Mouse (Mus musculus): ENCODE data around the gene Hmgcl.
"Not testable (repeated sequence)": the region's sequence is repeated elsewhere in the genome, so short reads cannot be mapped to it uniquely, and the experiment has no call there.

Hmgcl gene

DNA sequence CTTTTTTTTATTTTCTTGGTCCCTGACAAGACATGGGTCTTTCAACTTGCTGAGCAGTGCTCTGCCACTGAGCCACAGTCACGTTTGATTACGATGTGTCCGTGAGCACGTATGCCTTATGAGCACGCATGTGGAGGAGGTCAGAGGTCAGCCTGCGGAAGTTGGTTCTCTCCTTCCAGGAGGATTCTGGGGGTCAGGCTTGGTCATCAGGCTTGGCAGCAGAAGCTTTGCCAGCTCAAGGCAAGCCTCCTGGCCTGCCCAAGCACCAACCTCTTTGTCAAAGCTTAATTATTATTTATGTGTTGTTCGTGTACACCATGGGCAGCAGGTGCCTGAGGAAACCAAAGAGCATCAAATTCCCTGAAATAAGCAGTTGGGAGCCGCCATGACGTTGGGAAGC is 17.9 kb upstream of the Hmgcl start:
- DNase-seq, result no peak

GRCm38 (mm10) chr4:135929405-135929804 is 16.8 kb upstream of the Hmgcl start:
- no peak for DNase-seq

DNA sequence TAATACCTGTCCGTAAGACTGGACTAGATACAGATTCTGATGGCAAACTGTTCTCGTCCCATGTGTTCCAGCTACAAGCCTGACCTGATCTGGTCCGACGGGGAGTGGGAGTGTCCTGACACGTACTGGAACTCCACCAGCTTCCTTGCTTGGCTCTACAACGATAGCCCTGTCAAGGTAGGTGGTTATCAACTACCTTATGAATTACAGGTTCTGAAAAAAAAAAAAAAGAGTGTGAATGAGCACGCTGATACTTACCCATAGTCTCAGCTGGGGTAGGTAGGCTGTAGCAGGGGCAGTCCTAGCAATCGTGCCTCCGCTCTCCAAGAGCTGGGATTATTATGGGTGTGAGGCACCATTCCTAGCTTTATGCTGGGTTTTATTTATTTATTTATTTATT is 16.4 kb upstream of the Hmgcl start:
- no peak for DNase-seq

GRCm38 (mm10) chr4:135930239-135930638 is 16.0 kb upstream of the Hmgcl start:
- no peak for DNase-seq

DNA sequence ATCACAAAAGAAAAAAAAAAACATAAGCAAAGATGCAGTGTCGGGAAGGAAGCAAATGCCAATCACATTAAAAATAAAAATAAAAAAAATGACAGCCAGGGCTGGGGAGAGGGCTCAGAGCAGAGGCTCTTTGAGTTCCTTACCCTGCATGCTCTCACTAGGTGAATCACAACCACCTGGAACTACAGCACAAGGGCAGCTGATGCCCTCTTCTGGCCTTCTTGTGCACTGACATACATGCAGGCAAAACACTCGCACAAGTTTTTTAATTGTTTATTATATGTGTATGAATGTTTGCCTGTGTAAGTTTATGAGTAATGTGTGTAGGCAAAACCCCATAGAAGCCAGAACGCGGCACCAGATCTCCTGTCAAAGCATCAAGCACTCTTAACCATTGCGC is 14.4 kb upstream of the Hmgcl start:
- no peak for DNase-seq

- DNase-seq, result no peak
Measured at GRCm38 (mm10) chr4:135934708-135935500, 11.3 kb upstream of the Hmgcl start.

- no peak for DNase-seq
Measured at GRCm38 (mm10) chr4:135935502-135935901, 10.7 kb upstream of the Hmgcl start.

- no peak for DNase-seq
Measured at GRCm38 (mm10) chr4:135938858-135939257, 7.4 kb upstream of the Hmgcl start.

GRCm38 (mm10) chr4:135941026-135941425 is 5.2 kb upstream of the Hmgcl start:
- not testable (repeated sequence) for DNase-seq

GRCm38 (mm10) chr4:135942193-135942592 is 4.1 kb upstream of the Hmgcl start:
- DNase-seq, result no peak

- DNase-seq, result no peak
Measured at GRCm38 (mm10) chr4:135943389-135943788, 2.9 kb upstream of the Hmgcl start.

DNA sequence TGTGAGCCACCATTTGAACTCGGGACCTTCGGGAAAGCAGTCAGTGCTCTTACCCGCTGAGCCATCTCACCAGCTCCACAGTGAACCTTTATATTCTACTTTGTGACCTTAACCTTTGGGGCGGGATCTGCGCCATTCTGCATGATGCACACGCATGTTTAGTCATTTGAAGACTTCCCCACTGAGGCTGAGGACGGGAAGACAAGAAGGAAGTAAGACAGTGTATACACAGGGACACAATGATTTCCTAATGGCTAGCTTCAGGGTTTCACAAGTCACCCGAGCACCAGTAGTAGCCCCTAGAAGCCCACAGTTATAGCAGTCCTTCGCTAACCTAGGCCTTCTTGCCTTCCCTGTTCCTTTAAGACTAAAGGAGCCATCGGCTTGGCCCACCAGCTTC is 542 bp upstream of the Hmgcl start:
- DNase-seq, result no peak

- DNase-seq, result peak; percentile 45 to 56
Measured at GRCm38 (mm10) chr4:135946659-135947301, 532 bp downstream of the Hmgcl start.

DNA sequence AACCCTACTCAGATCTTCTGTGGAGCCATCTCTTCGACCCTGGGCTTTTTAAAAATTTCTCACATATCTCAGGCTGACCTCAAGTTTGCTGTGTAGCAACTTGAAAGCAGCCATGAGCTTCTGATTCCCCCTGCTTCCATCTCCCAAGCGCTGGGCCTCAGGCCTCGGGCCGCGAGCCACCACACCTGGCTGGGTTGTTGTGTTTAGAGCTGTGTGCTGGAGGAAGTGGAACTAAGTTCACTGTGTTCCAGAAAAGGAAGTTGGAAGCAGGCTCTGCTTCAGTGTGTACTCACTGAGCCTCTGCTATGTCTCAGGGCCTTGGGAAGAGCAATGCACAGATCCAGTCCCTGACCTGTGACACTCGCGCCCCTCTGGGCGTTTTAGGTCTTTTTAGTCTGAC is 1.9 kb downstream of the Hmgcl start:
- no peak for DNase-seq

- no peak for DNase-seq
Measured at GRCm38 (mm10) chr4:135949475-135949874, 3.2 kb downstream of the Hmgcl start.

GRCm38 (mm10) chr4:135949911-135950310 is 3.7 kb downstream of the Hmgcl start:
- peak; percentile 68 to 84 for DNase-seq

DNA sequence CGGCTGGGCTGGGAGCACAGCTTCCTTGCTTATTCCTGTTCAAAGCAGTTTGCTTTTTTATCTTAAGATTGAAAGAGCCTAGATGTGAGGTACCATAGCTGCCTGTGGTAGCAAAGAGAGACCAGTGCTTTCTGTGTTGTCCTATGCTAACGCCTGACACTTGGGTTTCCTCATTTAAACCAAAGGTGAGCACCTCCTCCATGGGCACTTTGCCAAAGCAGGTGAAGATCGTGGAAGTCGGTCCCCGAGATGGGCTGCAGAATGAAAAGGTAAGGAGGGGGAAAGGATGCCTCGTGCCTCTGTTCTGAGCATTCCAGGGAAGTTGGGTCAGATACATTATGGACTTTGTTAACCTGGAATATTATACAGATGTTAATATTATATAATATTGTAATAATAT is 4.1 kb downstream of the Hmgcl start:
- peak in 1 of 2 experiments; percentile 47 for DNase-seq

DNA sequence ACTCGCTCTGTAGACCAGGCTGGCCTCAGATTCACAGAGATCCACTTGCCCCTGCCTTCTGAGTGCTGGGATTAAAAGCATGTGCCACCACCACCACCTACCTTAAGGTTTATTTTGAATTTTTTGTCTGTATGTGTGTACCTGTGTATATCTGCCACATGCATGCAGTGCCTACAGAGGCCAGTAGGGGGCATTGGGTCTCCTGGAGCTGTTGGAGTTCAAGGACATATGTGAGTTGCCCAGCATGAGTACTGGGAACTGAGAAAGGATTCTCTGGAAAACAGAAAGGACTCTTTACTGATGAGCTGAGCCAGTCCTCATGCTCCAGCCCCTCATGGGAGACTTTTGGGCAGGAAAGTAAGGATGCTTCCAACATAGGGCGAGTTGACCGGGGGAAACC is 5.3 kb downstream of the Hmgcl start:
- no peak for DNase-seq

DNA sequence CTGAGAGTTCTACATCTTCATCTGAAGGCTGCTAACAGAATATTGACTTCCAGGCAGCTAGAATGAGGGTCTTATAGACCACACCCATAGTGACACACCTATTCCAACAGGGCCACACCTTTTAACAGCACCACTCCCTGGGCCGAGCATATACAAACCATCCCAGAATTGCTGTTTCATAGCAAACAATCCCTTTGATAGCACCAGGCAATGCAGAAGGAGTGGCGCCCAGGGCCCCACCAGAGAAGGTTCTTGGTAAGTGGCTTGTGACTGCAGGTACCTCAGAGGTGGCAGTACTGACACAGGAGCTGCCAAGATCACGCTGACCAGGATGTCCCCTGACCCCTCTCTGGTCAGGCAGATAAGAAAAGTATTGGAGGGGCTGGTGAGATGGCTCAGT is 6.9 kb downstream of the Hmgcl start:
- DNase-seq, result no peak

DNA sequence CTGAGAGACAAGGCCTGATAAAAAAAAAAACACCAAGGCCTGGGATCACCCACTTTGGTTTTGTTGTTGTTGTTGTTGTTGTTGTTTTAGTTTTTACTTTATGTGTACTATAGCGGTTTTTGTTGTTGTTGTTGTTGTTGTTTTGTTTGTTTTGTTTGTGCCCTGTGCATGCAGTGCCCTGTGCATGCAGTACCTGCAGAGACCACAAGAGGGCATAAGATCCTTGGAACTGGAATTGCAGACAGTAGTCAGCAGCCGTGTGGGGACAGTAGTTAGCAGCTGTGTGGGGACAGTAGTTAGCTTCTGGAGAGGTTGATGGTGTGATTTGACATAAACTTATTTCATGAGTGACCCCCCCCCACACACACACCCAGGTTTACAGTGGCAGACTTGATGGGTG is 8.0 kb downstream of the Hmgcl start:
- DNase-seq, result peak; percentile 79 to 85

DNA sequence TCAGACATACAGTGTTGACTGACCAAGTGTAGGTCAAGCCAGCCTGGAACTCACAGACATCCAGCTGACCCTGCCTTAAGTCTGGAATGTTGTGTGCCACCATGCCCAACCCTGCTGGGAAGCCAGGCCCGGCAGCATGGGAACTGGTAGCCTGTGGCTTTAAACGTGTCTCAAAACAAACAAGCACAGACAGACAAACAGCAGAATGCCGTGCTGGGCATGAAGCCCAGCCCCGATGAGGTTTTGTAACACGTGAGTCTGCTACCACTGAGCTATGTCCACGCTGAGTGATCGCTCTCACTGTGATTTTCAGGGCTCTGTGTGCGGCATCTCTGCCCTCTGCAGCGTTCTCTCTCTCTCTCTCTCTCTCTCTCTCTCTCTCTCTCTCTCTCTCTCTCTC is 9.6 kb downstream of the Hmgcl start:
- no peak for DNase-seq

DNA sequence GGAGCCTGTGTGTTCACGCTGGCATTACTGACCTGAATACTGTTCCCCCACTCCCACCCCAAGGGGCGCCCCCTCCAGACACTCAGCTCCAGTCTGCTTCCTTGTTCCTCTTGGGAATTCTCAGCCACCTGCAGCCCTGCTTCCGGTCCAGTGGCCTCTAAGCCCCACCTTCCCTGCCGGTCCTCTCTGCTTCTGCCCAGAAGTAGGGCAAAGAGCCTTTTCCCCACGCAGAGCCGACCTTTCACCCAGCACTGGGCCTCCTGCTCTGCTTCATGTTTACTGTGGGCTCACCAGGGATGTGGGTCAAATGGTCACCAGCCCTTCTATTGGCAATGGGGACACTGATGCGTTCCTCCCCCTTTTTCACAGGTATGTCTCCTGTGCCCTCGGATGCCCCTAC is 12.1 kb downstream of the Hmgcl start:
- DNase-seq, result peak in 1 of 2 experiments; percentile 10

GRCm38 (mm10) chr4:135960717-135961116 is 14.5 kb downstream of the Hmgcl start:
- DNase-seq, result peak; percentile 77 to 84

DNA sequence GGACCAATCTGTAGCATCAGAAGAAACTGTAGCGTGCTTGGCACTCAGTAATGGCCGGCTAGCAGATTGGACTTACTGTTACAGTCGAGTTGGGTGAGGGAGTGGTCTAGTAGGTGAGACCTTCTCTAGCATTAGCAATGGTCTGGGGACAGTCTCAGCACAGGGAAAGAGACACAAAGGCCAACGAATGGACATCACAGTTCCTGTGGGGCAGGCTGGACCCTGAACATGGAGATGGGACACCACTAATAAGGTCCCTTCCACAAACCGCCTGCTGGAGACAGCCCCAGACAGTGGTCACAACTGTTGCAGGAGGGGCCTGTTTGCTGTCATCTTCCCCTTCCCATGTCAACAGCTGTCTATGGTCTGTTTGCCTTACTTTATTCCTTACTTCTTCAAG is 15.5 kb downstream of the Hmgcl start:
- DNase-seq, result no peak

DNA sequence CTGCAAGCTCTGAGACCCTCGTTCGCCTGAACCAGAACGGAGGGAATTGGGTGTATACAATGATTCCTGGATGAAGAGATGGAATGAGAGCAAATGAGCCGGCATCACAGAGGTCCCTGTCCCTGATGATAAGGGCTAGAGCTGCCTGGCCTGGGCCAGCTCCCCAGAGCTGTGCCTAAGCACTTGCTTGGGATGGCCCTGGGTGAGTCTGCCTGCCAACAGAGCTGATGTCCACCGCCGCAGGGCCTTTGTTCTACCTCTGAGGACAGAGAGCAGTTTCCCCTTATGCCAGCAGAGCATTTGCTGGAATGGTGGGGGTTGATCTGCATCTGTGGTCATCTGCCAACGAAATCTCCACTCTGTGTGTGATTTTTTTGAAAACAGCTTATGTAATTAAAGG is 15.9 kb downstream of the Hmgcl start:
- DNase-seq, result no peak
